ENCODE assay signal across 28 mouse cellular contexts in the genomic region with DNA sequence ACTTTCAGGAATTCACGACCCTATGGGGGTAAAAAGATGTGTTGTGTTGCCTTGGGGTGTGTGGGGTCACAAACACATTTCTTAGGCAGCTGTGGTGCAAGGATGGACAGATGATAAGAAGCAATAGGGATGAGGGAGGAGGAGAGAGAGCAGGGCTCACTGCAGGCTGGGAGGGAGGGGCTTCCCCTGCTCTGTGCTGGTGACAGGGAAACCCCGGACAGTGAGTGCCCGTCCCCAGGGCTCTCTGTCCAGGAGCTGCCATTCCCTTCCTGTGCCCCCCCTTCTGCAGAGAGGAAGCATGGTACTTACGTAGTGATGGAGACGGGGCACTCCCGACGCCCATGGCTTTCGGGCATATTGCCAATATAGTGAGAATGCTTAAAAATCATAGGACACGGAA. TPM values are rescaled to one million over a fixed set of nuclear protein-coding genes. Genes with fewer than 3 reads are reported as not detected.
DNase-seq lines count a peak whose midpoint lies in the region; ATAC-seq and TF ChIP-seq lines count a peak whose summit lies in the region.
"Not testable (repeated sequence)": the region's sequence is repeated elsewhere in the genome, so short reads cannot be mapped to it uniquely, and the experiment has no call there.
"Had no signal": no experiment of that assay in that cellular context is flagged by ENCODE, and none has a peak within 500 bp of the region (broad histone marks: within the 10 kb centered on the region; RNA-seq: fewer than 3 reads in every experiment).

No protein-coding gene starts in this region.

- TF ChIP-seq EP300 in CH12.LX (IDR thresholded peaks at IDR 0.05; ENCODE audit: low read length); lung, postnatal 0 days (IDR thresholded peaks at IDR 0.05): not testable (repeated sequence)

- not testable (repeated sequence) for H3K79me2 ChIP-seq in CH12.LX (replicated peaks; ENCODE audit: control insufficient read depth, extremely low read depth, insufficient read depth, poor library complexity, severe bottlenecking)

- H3K9ac ChIP-seq in CH12.LX (ENCODE audit: insufficient read depth, low read depth); embryonic facial prominence, embryonic 15.5 days; heart, embryonic 12.5 days; hindbrain, embryonic 14.5 days; lung, embryonic 14.5 days; lung, postnatal 0 days (replicated peaks; ENCODE audit: low read depth): not testable (repeated sequence)

- TF ChIP-seq CTCF in CH12.LX (conservative IDR thresholded peaks at IDR 0.05 in 1 of 2, IDR thresholded peaks at IDR 0.05 in 1 of 2; ENCODE audit: low read depth in 2 of 2, low read length in 2 of 2); lung, embryonic 14.5 days (IDR thresholded peaks at IDR 0.05; ENCODE audit: low read depth); lung, postnatal 0 days (IDR thresholded peaks at IDR 0.05): not testable (repeated sequence)

- dilution Hi-C loops in CH12.LX (cut with MboI; ENCODE audit: extremely low pct_ligation_motif_present, extremely low pct_unique_long_range_greater_than_20kb, low sequenced_read_pairs) = not testable (repeated sequence)

- ATAC-seq in embryonic facial prominence, embryonic 15.5 days (ENCODE audit: insufficient number of reproducible peaks, low FRiP score, low TSS enrichment, low read depth) = 0 out of 2 replicates have a peak, but pooled peaks have one; percentile 47
- ATAC-seq in heart, embryonic 12.5 days (ENCODE audit: insufficient number of reproducible peaks, low FRiP score) = peak; percentile 53; the same call in 1 of the 2 replicates
- ATAC-seq in hindbrain, embryonic 14.5 days (ENCODE audit: low FRiP score) = 0 out of 2 replicates have a peak, but pooled peaks have one; percentile 31
- ATAC-seq in lung, embryonic 14.5 days (ENCODE audit: insufficient read depth) = peak; percentile 58
- ATAC-seq in lung, postnatal 0 days = peak; percentile 56
- 0 out of 2 replicates have a peak, but pooled peaks have one; percentile 32 for ATAC-seq in monocyte, adult 5-6 weeks (replicated peaks; ENCODE audit: insufficient number of reproducible peaks, low FRiP score, low TSS enrichment, poor library complexity, severe bottlenecking)

- not testable (repeated sequence) for H3K4me1 ChIP-seq in CH12.LX (ENCODE audit: control insufficient read depth in 1 of 2, insufficient read depth in 2 of 2); embryonic facial prominence, embryonic 15.5 days; heart, embryonic 12.5 days (replicated peaks); hindbrain, embryonic 14.5 days (replicated peaks; ENCODE audit: control insufficient read depth, insufficient read depth, low read length); lung, embryonic 14.5 days (ENCODE audit: insufficient read depth); lung, postnatal 0 days (ENCODE audit: insufficient read depth, low read depth, low read length)

- in situ Hi-C loops in CH12.LX (cut with MboI; ENCODE audit: low pct_ligation_motif_present, low pct_unique_long_range_greater_than_20kb, low sequenced_read_pairs) = not testable (repeated sequence)

- 49% methylated on average over 9 of the region's 9 CpGs for WGBS in embryonic facial prominence, embryonic 15.5 days
- whole genome bisulfite sequencing in heart, embryonic 12.5 days = 60% methylated on average over 8 of the region's 9 CpGs
- 74% methylated on average over 8 of the region's 9 CpGs for WGBS in hindbrain, embryonic 14.5 days
- WGBS in lung, embryonic 14.5 days = 39% methylated on average over 7 of the region's 9 CpGs
- WGBS in lung, postnatal 0 days = 24% methylated on average over 9 of the region's 9 CpGs

- DNase-seq in CH12.LX (ENCODE audit: extremely low read depth); hindbrain, embryonic 14.5 days (ENCODE audit: low spot score): not testable (repeated sequence)
- DNase-seq in lung, embryonic 14.5 days = peak; percentile 35
- peak; percentile 17 for DNase-seq in lung, postnatal 0 days (ENCODE audit: low spot score)

- H3K27ac ChIP-seq in CH12.LX (ENCODE audit: insufficient read depth, low read depth); embryonic facial prominence, embryonic 15.5 days (replicated peaks); heart, embryonic 12.5 days (ENCODE audit: poor library complexity, severe bottlenecking); hindbrain, embryonic 14.5 days; lung, embryonic 14.5 days (ENCODE audit: low read depth); lung, postnatal 0 days (ENCODE audit: low read length): not testable (repeated sequence)

- H3K9me3 ChIP-seq in CH12.LX (replicated peaks; ENCODE audit: low read length); embryonic facial prominence, embryonic 15.5 days (replicated peaks); heart, embryonic 12.5 days (replicated peaks); hindbrain, embryonic 14.5 days (ENCODE audit: control insufficient read depth, low read length); lung, embryonic 14.5 days (ENCODE audit: low read depth, low read length); lung, postnatal 0 days (ENCODE audit: low read length): not testable (repeated sequence)

- not testable (repeated sequence) for H3K27me3 ChIP-seq in CH12.LX (replicated peaks); embryonic facial prominence, embryonic 15.5 days; heart, embryonic 12.5 days (replicated peaks); hindbrain, embryonic 14.5 days (ENCODE audit: control insufficient read depth, insufficient read depth, low read length); lung, embryonic 14.5 days (ENCODE audit: insufficient read depth, low read length); lung, postnatal 0 days (replicated peaks; ENCODE audit: insufficient read depth, low read length)

- H3K4me2 ChIP-seq in CH12.LX (ENCODE audit: insufficient read depth, low read depth, poor library complexity, severe bottlenecking) = peak overlapping the region; percentile 24; the same call in 1 of the 2 replicates
- H3K4me2 ChIP-seq in embryonic facial prominence, embryonic 15.5 days (replicated peaks); heart, embryonic 12.5 days; hindbrain, embryonic 14.5 days (replicated peaks); lung, embryonic 14.5 days; lung, postnatal 0 days (replicated peaks; ENCODE audit: low read depth, low read length): not testable (repeated sequence)

- not testable (repeated sequence) for H3K4me3 ChIP-seq in CH12.LX (replicated peaks in 1 of 3; ENCODE audit: low read depth in 2 of 3, low read length in 2 of 3, poor library complexity in 1 of 3); embryonic facial prominence, embryonic 15.5 days (replicated peaks); heart, embryonic 12.5 days; hindbrain, embryonic 14.5 days (replicated peaks; ENCODE audit: low read length); lung, embryonic 14.5 days (ENCODE audit: low read depth, low read length); lung, postnatal 0 days (ENCODE audit: low read depth, low read length)

- TF ChIP-seq POLR2A in CH12.LX (IDR thresholded peaks at IDR 0.05; ENCODE audit: low read depth, low read length) = not testable (repeated sequence)

- H3K36me3 ChIP-seq in CH12.LX (replicated peaks in 1 of 2; ENCODE audit: control insufficient read depth in 1 of 2, insufficient read depth in 1 of 2, low read length in 1 of 2); embryonic facial prominence, embryonic 15.5 days; heart, embryonic 12.5 days; hindbrain, embryonic 14.5 days (replicated peaks; ENCODE audit: control insufficient read depth, insufficient read depth); lung, embryonic 14.5 days (ENCODE audit: insufficient read depth); lung, postnatal 0 days (ENCODE audit: insufficient read depth, low read length): not testable (repeated sequence)

- not testable (repeated sequence) for TF ChIP-seq RAD21 in CH12.LX (IDR thresholded peaks at IDR 0.05; ENCODE audit: low read depth, low read length)

RNA-seq across cellular contexts. Expression of gene Tcp10a, which starts 12.9 kb away (rescaled TPM):
- total RNA-seq in CH12.LX (2012; rRNA removed) (not detected in 2 replicates), CH12.LX (2014; rRNA removed) (not detected in 2 replicates)
- polyA plus RNA-seq in CH12.LX (2012; ENCODE audit: insufficient read length, low read depth) = 0.55 and 0.84 TPM in 2 replicates
- polyA plus RNA-seq in embryonic facial prominence, embryonic 15.5 days (2015; fragmentation: Nextera tagmentation; extraction: Ambion mirVana) = not detected in 2 replicates
- polyA plus RNA-seq in heart, embryonic 12.5 days (2016; fragmentation: Nextera tagmentation; extraction: Ambion mirVana) = not detected in 2 replicates
- polyA plus RNA-seq in hindbrain, embryonic 14.5 days (2014; fragmentation: Nextera tagmentation; extraction: Ambion mirVana) = not detected in 2 replicates
- not detected in 2 replicates for polyA plus RNA-seq in lung, embryonic 14.5 days (2014; fragmentation: Nextera tagmentation; extraction: Ambion mirVana)
- not detected in 2 replicates for polyA plus RNA-seq in lung, postnatal 0 days (2015; fragmentation: Nextera tagmentation; extraction: Ambion mirVana)
- total RNA-seq in monocyte, adult 5-6 weeks (2017) = 4.6 TPM in 1 of 3 replicates, not detected in the others
- total RNA-seq: adrenal gland, postnatal 10 days; common myeloid progenitor, adult 5-6 weeks; gastrocnemius, adult 2 months; gastrocnemius, postnatal 14 days; gastrocnemius, postnatal 4 days; heart, adult 8-10 months; heart, postnatal 25 days; hematopoietic stem cell, adult 5-6 weeks had no signal
- polyA plus RNA-seq: embryonic facial prominence, embryonic 13.5 days; forebrain, embryonic 10.5 days; forebrain, embryonic 13.5 days; forebrain, embryonic 16.5 days; G1E; hindbrain, embryonic 13.5 days; intestine, embryonic 14.5 days had no signal

RNA-seq across cellular contexts. Expression of gene Ttll2, which starts 15.1 kb away (rescaled TPM):
- total RNA-seq in CH12.LX (2012; rRNA removed) (not detected in 2 replicates), CH12.LX (2014; rRNA removed) (not detected in 2 replicates)
- not detected in 2 replicates for polyA plus RNA-seq in CH12.LX (2012; ENCODE audit: insufficient read length, low read depth)
- polyA plus RNA-seq in embryonic facial prominence, embryonic 15.5 days (2015; fragmentation: Nextera tagmentation; extraction: Ambion mirVana) = 0.16 TPM in 1 of 2 replicates, not detected in the other
- not detected in 2 replicates for polyA plus RNA-seq in heart, embryonic 12.5 days (2016; fragmentation: Nextera tagmentation; extraction: Ambion mirVana)
- not detected in 2 replicates for polyA plus RNA-seq in hindbrain, embryonic 14.5 days (2014; fragmentation: Nextera tagmentation; extraction: Ambion mirVana)
- polyA plus RNA-seq in lung, embryonic 14.5 days (2014; fragmentation: Nextera tagmentation; extraction: Ambion mirVana) = not detected in 2 replicates
- polyA plus RNA-seq in lung, postnatal 0 days (2015; fragmentation: Nextera tagmentation; extraction: Ambion mirVana) = not detected in 2 replicates
- not detected in 3 replicates for total RNA-seq in monocyte, adult 5-6 weeks (2017)
- total RNA-seq: adrenal gland, adult 18-20 months; adrenal gland, postnatal 10 days; common myeloid progenitor, adult 5-6 weeks; G1E; gastrocnemius, postnatal 14 days; gastrocnemius, postnatal 4 days; heart, adult 8-10 months; heart, postnatal 25 days; hematopoietic stem cell, adult 5-6 weeks had no signal
- polyA plus RNA-seq: embryonic facial prominence, embryonic 13.5 days; forebrain, embryonic 10.5 days; forebrain, embryonic 13.5 days; forebrain, embryonic 16.5 days; frontal cortex, adult 2 months; G1E; heart, embryonic 13.5 days; heart, postnatal 0 days; hindbrain, embryonic 13.5 days; intestine, embryonic 14.5 days had no signal

RNA-seq across cellular contexts. Expression of gene Gm49630, which starts 34.4 kb away (rescaled TPM):
- total RNA-seq in CH12.LX (2012; rRNA removed) (not detected in 2 replicates), CH12.LX (2014; rRNA removed) (not detected in 2 replicates)
- polyA plus RNA-seq in CH12.LX (2012; ENCODE audit: insufficient read length, low read depth) = not detected in 2 replicates
- polyA plus RNA-seq in embryonic facial prominence, embryonic 15.5 days (2015; fragmentation: Nextera tagmentation; extraction: Ambion mirVana) = not detected in 2 replicates
- not detected in 2 replicates for polyA plus RNA-seq in heart, embryonic 12.5 days (2016; fragmentation: Nextera tagmentation; extraction: Ambion mirVana)
- polyA plus RNA-seq in hindbrain, embryonic 14.5 days (2014; fragmentation: Nextera tagmentation; extraction: Ambion mirVana) = not detected in 2 replicates
- not detected in 2 replicates for polyA plus RNA-seq in lung, embryonic 14.5 days (2014; fragmentation: Nextera tagmentation; extraction: Ambion mirVana)
- polyA plus RNA-seq in lung, postnatal 0 days (2015; fragmentation: Nextera tagmentation; extraction: Ambion mirVana) = not detected in 2 replicates
- not detected in 3 replicates for total RNA-seq in monocyte, adult 5-6 weeks (2017)
- total RNA-seq: adrenal gland, adult 18-20 months; adrenal gland, postnatal 10 days; adrenal gland, postnatal 36 days; common myeloid progenitor, adult 5-6 weeks; G1E; gastrocnemius, adult 2 months; gastrocnemius, postnatal 14 days; gastrocnemius, postnatal 4 days; heart, adult 8-10 months; heart, postnatal 25 days; hematopoietic stem cell, adult 5-6 weeks had no signal
- polyA plus RNA-seq: embryonic facial prominence, embryonic 13.5 days; forebrain, embryonic 10.5 days; forebrain, embryonic 13.5 days; forebrain, embryonic 16.5 days; frontal cortex, adult 2 months; G1E; heart, embryonic 13.5 days; heart, postnatal 0 days; hindbrain, embryonic 13.5 days; intestine, embryonic 14.5 days; Patski had no signal

RNA-seq across cellular contexts. Expression of gene Unc93a2, which starts 47.9 kb away (rescaled TPM):
- total RNA-seq in CH12.LX (2012; rRNA removed) = 0.08 and 0.13 TPM in 2 replicates
- 0.27 TPM in 1 of 2 replicates, not detected in the other for total RNA-seq in CH12.LX (2014; rRNA removed)
- 0.50 TPM in 1 of 2 replicates, not detected in the other for polyA plus RNA-seq in CH12.LX (2012; ENCODE audit: insufficient read length, low read depth)
- polyA plus RNA-seq in embryonic facial prominence, embryonic 15.5 days (2015; fragmentation: Nextera tagmentation; extraction: Ambion mirVana) = 0.23 and 0.26 TPM in 2 replicates
- polyA plus RNA-seq in heart, embryonic 12.5 days (2016; fragmentation: Nextera tagmentation; extraction: Ambion mirVana) = not detected in 2 replicates
- not detected in 2 replicates for polyA plus RNA-seq in hindbrain, embryonic 14.5 days (2014; fragmentation: Nextera tagmentation; extraction: Ambion mirVana)
- not detected in 2 replicates for polyA plus RNA-seq in lung, embryonic 14.5 days (2014; fragmentation: Nextera tagmentation; extraction: Ambion mirVana)
- not detected in 2 replicates for polyA plus RNA-seq in lung, postnatal 0 days (2015; fragmentation: Nextera tagmentation; extraction: Ambion mirVana)
- total RNA-seq in monocyte, adult 5-6 weeks (2017) = 0.43 TPM in 1 of 3 replicates, not detected in the others
- total RNA-seq: common myeloid progenitor, adult 5-6 weeks; heart, adult 8-10 months; heart, postnatal 25 days; hematopoietic stem cell, adult 5-6 weeks had no signal
- polyA plus RNA-seq: embryonic facial prominence, embryonic 13.5 days; forebrain, embryonic 10.5 days; forebrain, embryonic 13.5 days; forebrain, embryonic 16.5 days; G1E; heart, embryonic 13.5 days; heart, postnatal 0 days; hindbrain, embryonic 13.5 days; intestine, embryonic 14.5 days had no signal
